Mouse (Mus musculus): ENCODE measurements around the gene Ppp1r3e.

GRCm38 (mm10) chr14:54920076-54920685 lies 42.8 kb upstream of the Ppp1r3e start:
- TF ChIP-seq CTCF (IDR thresholded peaks at IDR 0.05; ENCODE audit: control insufficient read depth, insufficient read depth, insufficient replicate concordance, low read depth, low read length) (no peak), POLR2A (IDR thresholded peaks at IDR 0.05; ENCODE audit: control insufficient read depth, low read depth, low read length) (no peak)
